Mouse (Mus musculus): ENCODE data around the gene D17H6S53E. TPM values are rescaled to one million over a fixed set of nuclear protein-coding genes. Genes with fewer than 3 reads are reported as not detected.
"Not testable (repeated sequence)": the region's sequence is repeated elsewhere in the genome, so short reads cannot be mapped to it uniquely, and the experiment has no call there.

D17H6S53E gene
- polyA plus RNA-seq, 1 experiment: 12.1 TPM

- Histone ChIP-seq H3K4me3 (replicated peaks; ENCODE audit: extremely low read depth, low read depth, low read length) (no peak within 1 kb of the TSS), H3K4me1 (ENCODE audit: control insufficient read depth, insufficient read depth, low read length) (peaks cover 3% of the 10 kb centered on the region; the same call in 1 of the 2 replicates)
- WGBS: 81% methylated on average over 8 of the region's 8 CpGs
- no peak for DNase-seq
- TF ChIP-seq CTCF (IDR thresholded peaks at IDR 0.05; ENCODE audit: insufficient read depth, low read length): peak; percentile 44
- TF ChIP-seq POLR2A (IDR thresholded peaks at IDR 0.05; ENCODE audit: borderline replicate concordance, extremely low read depth, low read depth, low read length): no peak
Observed at GRCm38 (mm10) chr17:35115046-35116019, 10.8 kb upstream of the D17H6S53E start, which contains the start of gene Ly6g5b. Gene Ly6g5b, minus strand, starts transcription at chr17:35115428.

- TF ChIP-seq CTCF (IDR thresholded peaks at IDR 0.05; ENCODE audit: insufficient read depth, low read length): no peak
- TF ChIP-seq POLR2A (IDR thresholded peaks at IDR 0.05; ENCODE audit: borderline replicate concordance, extremely low read depth, low read depth, low read length): no peak
- WGBS: under 1% methylated on average over 33 of the region's 33 CpGs
- Histone ChIP-seq H3K4me1 (ENCODE audit: control insufficient read depth, insufficient read depth, low read length) (peaks cover 9% of the 10 kb centered on the region), H3K4me3 (replicated peaks; ENCODE audit: extremely low read depth, low read depth, low read length) (peak overlapping the region; percentile 87)
- DNase-seq: no peak
Observed at GRCm38 (mm10) chr17:35120745-35121142, 5.4 kb upstream of the D17H6S53E start.

- Histone ChIP-seq H3K4me3 (replicated peaks; ENCODE audit: extremely low read depth, low read depth, low read length) (peak within 1 kb of the TSS; percentile 95), H3K4me1 (ENCODE audit: control insufficient read depth, insufficient read depth, low read length) (peaks cover 9% of the 10 kb centered on the region)
- TF ChIP-seq CTCF (IDR thresholded peaks at IDR 0.05; ENCODE audit: insufficient read depth, low read length) (no peak), POLR2A (IDR thresholded peaks at IDR 0.05; ENCODE audit: borderline replicate concordance, extremely low read depth, low read depth, low read length) (peak; percentile 81)
- peak; percentile 97 for DNase-seq
- WGBS: under 1% methylated on average over 50 of the region's 50 CpGs
Observed at GRCm38 (mm10) chr17:35121143-35121799, 4.9 kb upstream of the D17H6S53E start, which contains the start of gene Gpank1. Gene Gpank1, plus strand, starts transcription at chr17:35121455.

GRCm38 (mm10) chr17:35121871-35122303, 4.3 kb upstream of the D17H6S53E start, which contains the start of gene Csnk2b:
Gene Csnk2b, minus strand, starts transcription at chr17:35122053.
- peak; percentile 34 for DNase-seq
- Histone ChIP-seq H3K4me3 (replicated peaks; ENCODE audit: extremely low read depth, low read depth, low read length) (peak within 1 kb of the TSS; percentile 95), H3K4me1 (ENCODE audit: control insufficient read depth, insufficient read depth, low read length) (peaks cover 11% of the 10 kb centered on the region)
- TF ChIP-seq POLR2A (IDR thresholded peaks at IDR 0.05; ENCODE audit: borderline replicate concordance, extremely low read depth, low read depth, low read length) (no peak), CTCF (IDR thresholded peaks at IDR 0.05; ENCODE audit: insufficient read depth, low read length) (0 out of 2 replicates have a peak, but pooled peaks have one; percentile 4)
- WGBS: 0% methylated on average over 19 of the region's 19 CpGs

GRCm38 (mm10) chr17:35123287-35123686, 2.9 kb upstream of the D17H6S53E start:
- peaks cover 20% of the 10 kb centered on the region for H3K4me1 ChIP-seq (ENCODE audit: control insufficient read depth, insufficient read depth, low read length)
- 91% methylated on average over 9 of the region's 9 CpGs for WGBS
- DNase-seq; H3K4me3 ChIP-seq (replicated peaks; ENCODE audit: extremely low read depth, low read depth, low read length): not testable (repeated sequence)

- not testable (repeated sequence) for H3K4me3 ChIP-seq (replicated peaks; ENCODE audit: extremely low read depth, low read depth, low read length); DNase-seq
- H3K4me1 ChIP-seq (ENCODE audit: control insufficient read depth, insufficient read depth, low read length): peaks cover 20% of the 10 kb centered on the region
- 88% methylated on average over 12 of the region's 12 CpGs for WGBS
Observed at GRCm38 (mm10) chr17:35124261-35124896, 1.8 kb upstream of the D17H6S53E start.

- DNase-seq: no peak
- peaks cover 19% of the 10 kb centered on the region for H3K4me1 ChIP-seq (ENCODE audit: control insufficient read depth, insufficient read depth, low read length)
- H3K4me3 ChIP-seq (replicated peaks; ENCODE audit: extremely low read depth, low read depth, low read length): no peak overlapping the region
- 93% methylated on average over 1 of the region's 1 CpGs for WGBS
- TF ChIP-seq POLR2A (IDR thresholded peaks at IDR 0.05; ENCODE audit: borderline replicate concordance, extremely low read depth, low read depth, low read length): no peak
- no peak for TF ChIP-seq CTCF (IDR thresholded peaks at IDR 0.05; ENCODE audit: insufficient read depth, low read length)
Observed at GRCm38 (mm10) chr17:35125081-35125480, 1.1 kb upstream of the D17H6S53E start.

GRCm38 (mm10) chr17:35125578-35125977, 595 bp upstream of the D17H6S53E start:
- WGBS: 32% methylated on average over 6 of the region's 6 CpGs
- DNase-seq: no peak
- no peak for TF ChIP-seq POLR2A (IDR thresholded peaks at IDR 0.05; ENCODE audit: borderline replicate concordance, extremely low read depth, low read depth, low read length)
- TF ChIP-seq CTCF (IDR thresholded peaks at IDR 0.05; ENCODE audit: insufficient read depth, low read length): no peak
- Histone ChIP-seq H3K4me1 (ENCODE audit: control insufficient read depth, insufficient read depth, low read length) (peaks cover 16% of the 10 kb centered on the region), H3K4me3 (replicated peaks; ENCODE audit: extremely low read depth, low read depth, low read length) (peak overlapping the region; percentile 26)

- Histone ChIP-seq H3K4me1 (ENCODE audit: control insufficient read depth, insufficient read depth, low read length) (peaks cover 16% of the 10 kb centered on the region), H3K4me3 (replicated peaks; ENCODE audit: extremely low read depth, low read depth, low read length) (peak overlapping the region; percentile 69)
- 44% methylated on average over 13 of the region's 13 CpGs for WGBS
- no peak for TF ChIP-seq CTCF (IDR thresholded peaks at IDR 0.05; ENCODE audit: insufficient read depth, low read length)
- no peak for TF ChIP-seq POLR2A (IDR thresholded peaks at IDR 0.05; ENCODE audit: borderline replicate concordance, extremely low read depth, low read depth, low read length)
- no peak for DNase-seq
Observed at GRCm38 (mm10) chr17:35127017-35127416, 844 bp downstream of the D17H6S53E start.
